Mouse (Mus musculus) intestine, embryonic 15.5 days (tissue): Measurements from ENCODE around the gene Pdss2. TPM values are rescaled to one million over a fixed set of nuclear protein-coding genes. Genes with fewer than 3 reads are reported as not detected.

Experiments used
- polyA plus RNA-seq: library from polyadenylated mRNA; unstranded; fragments of >200 nt; fragmentation: Nextera tagmentation; extraction: Ambion mirVana; gene quantifications from 2 replicates; pipeline ENCODE4 v1.2.1, GENCODE M21; 2015

Pdss2 gene
- polyA plus RNA-seq, 1 experiment from 2014 or later = 14.8 TPM

Other genes with a start within 250 kb of the Pdss2 start
- 0.96 and 1.1 TPM in 2 replicates for gene Sobp, start 47.0 kb upstream of the Pdss2 start, polyA plus RNA-seq
- 0.29 and 0.48 TPM in 2 replicates for gene 9030612E09Rik, start 46.8 kb upstream of the Pdss2 start, polyA plus RNA-seq